Mouse (Mus musculus) hindbrain, embryonic 13.5 days (tissue): ENCODE data around the gene Nme3. TPM values are rescaled to one million over a fixed set of nuclear protein-coding genes. Genes with fewer than 3 reads are reported as not detected.

ENCODE experiments used
- ATAC-seq: fragments of 200-750 bp; cut with Nextera tagmentation; 2 replicates; pipeline ENCODE4 v1.8.0; 2017; ENCODE audit warnings: moderate TSS enrichment; ENCODE audit not compliant: low FRiP score
- H3K27ac ChIP-seq: fragments of 300-500 bp; sonication (generic); 2 replicates; pipeline ENCODE4 v1.5.1; 2015; ENCODE audit warnings: inconsistent platforms, mild to moderate bottlenecking, moderate library complexity
- H3K27me3 ChIP-seq: fragments of 300-500 bp; sonication (generic); 2 replicates; pipeline ENCODE4 v1.6.1; 2015; ENCODE audit warnings: mild to moderate bottlenecking, inconsistent platforms
- H3K36me3 ChIP-seq: fragments of 300-500 bp; sonication (generic); 2 replicates; pipeline ENCODE4 v1.6.1; 2015; ENCODE audit warnings: mild to moderate bottlenecking, inconsistent platforms
- H3K4me1 ChIP-seq: fragments of 300-500 bp; sonication (generic); replicated peaks from 2 replicates; pipeline ENCODE4 v1.6.1; 2015; ENCODE audit warnings: inconsistent platforms
- H3K4me2 ChIP-seq: fragments of 300-500 bp; sonication (generic); 2 replicates; pipeline ENCODE4 v1.6.1; 2015; ENCODE audit warnings: inconsistent platforms, mild to moderate bottlenecking, moderate library complexity
- H3K4me3 ChIP-seq: fragments of 300-500 bp; sonication (generic); 2 replicates; pipeline ENCODE4 v1.5.1; 2015; ENCODE audit warnings: mild to moderate bottlenecking, inconsistent platforms
- H3K9ac ChIP-seq: fragments of 300-500 bp; sonication (generic); 2 replicates; pipeline ENCODE4 v1.6.1; 2015; ENCODE audit warnings: mild to moderate bottlenecking, inconsistent platforms
- H3K9me3 ChIP-seq: fragments of 300-500 bp; sonication (generic); 2 replicates; pipeline ENCODE4 v1.6.1; 2016; ENCODE audit warnings: inconsistent platforms
- WGBS: fragments of 180-500 bp; shearing (Covaris S2); methylation state at CpG from one replicate; pipeline ENCODE4 v1.1.7; 2015; 5-methylcytosine and 5-hydroxymethylcytosine counted together
- polyA plus RNA-seq: library from polyadenylated mRNA; unstranded; fragments of >200 nt; fragmentation: Nextera tagmentation; extraction: Ambion mirVana; gene quantifications from 2 replicates; pipeline ENCODE4 v1.2.1, GENCODE M21; 2015

Nme3 gene
- polyA plus RNA-seq, 1 experiment from 2014 or later, result 78.4 TPM

DNA sequence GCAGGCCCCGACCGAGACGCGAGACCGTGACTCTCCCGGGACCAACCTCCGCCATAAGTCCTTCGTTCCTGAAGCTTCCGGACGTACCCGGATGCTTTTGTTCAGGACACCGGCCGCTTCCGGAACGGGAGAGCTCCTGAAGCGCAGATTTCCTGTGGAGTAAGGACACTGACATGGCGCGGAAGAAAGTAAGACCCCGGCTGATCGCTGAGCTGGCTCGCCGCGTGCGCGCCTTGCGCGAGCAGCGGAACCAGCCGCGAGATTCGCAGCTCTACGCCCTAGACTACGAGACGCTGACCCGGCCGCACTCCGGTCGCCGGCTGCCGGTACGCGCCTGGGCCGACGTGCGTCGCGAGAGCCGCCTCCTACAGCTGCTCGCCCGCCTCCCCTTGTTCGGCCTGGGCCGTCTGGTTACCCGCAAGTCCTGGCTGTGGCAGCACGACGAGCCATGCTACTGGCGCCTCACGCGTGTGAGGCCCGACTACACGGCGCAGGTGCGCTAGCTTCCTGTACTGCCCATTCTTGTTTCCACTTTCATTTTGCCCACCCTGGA is 1.2 kb upstream of the Nme3 start, which contains the start of the genes Eme2 and Mrps34:
Eme2 (minus strand) TSS at position 93 of the 553 bp plus-strand sequence.
Mrps34 (plus strand) TSS at position 122 of the 553 bp plus-strand sequence.
- Histone ChIP-seq H3K9me3 (no peaks in the 10 kb centered on the region), H3K27ac (peak within 1 kb of the TSS; percentile 91), H3K4me3 (peak within 1 kb of the TSS; percentile 70), H3K4me2 (peak within 1 kb of the TSS; percentile 100), H3K27me3 (no peaks in the 10 kb centered on the region), H3K9ac (peak within 1 kb of the TSS; percentile 96), H3K4me1 (peaks cover 48% of the 10 kb centered on the region), H3K36me3 (peaks cover 68% of the 10 kb centered on the region)
- ATAC-seq, result peak; percentile 63
- under 1% methylated on average over 62 of the region's 62 CpGs for WGBS

DNA sequence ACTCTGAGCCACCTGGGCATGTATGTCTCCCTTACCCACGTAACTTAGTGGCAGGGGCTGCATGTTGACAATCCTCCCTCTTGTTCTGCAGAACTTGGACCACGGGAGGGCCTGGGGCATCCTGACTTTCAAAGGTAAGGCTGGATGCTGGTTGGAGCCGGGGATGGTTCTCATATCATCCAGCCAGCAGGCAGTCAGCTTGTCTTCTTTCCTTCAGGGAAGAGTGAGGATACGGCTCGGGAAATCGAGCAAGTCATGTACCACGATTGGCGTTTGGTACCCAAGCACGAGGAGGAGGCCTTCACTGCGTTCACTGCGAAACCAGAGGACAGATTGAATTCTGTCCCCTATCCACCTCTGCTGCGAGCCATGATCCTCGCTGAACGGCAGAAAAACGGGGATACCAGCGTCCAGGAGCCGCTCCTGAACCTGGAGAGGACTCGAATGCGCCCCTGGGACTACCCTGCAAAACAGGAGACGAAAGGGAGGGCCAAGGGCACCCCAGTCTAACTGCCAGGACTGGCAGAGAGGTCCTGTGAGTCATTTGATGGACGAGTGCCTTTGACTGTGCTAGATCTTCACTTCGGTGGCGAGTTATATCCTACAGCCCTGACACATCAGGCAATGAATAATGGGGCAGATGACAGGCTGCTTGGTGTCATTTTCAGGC is 594 bp upstream of the Nme3 start:
- Histone ChIP-seq H3K4me2 (peak overlapping the region; percentile 100), H3K9ac (peak overlapping the region; percentile 96), H3K4me3 (peak overlapping the region; percentile 70), H3K9me3 (no peaks in the 10 kb centered on the region), H3K4me1 (peaks cover 46% of the 10 kb centered on the region), H3K27ac (peak overlapping the region; percentile 91), H3K27me3 (no peaks in the 10 kb centered on the region), H3K36me3 (peaks cover 68% of the 10 kb centered on the region)
- WGBS, result 11% methylated on average over 23 of the region's 23 CpGs
- ATAC-seq, result peak; percentile 4; the same call in 1 of the 2 replicates

DNA sequence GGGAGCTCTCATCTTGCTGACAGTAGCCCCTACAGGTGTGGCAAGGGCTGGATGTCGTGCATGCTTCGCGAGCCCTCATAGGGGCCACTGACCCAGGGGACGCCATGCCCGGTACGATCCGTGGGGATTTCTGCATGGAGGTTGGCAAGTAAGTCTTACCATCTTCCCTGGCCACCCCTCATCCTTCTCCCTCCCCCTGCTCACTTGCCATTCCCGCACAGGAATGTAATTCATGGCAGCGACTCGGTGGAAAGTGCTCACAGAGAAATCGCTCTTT is 631 bp downstream of the Nme3 start:
- 35% methylated on average over 11 of the region's 11 CpGs for whole genome bisulfite sequencing
- Histone ChIP-seq H3K27ac (peak overlapping the region; percentile 91), H3K4me1 (peaks cover 46% of the 10 kb centered on the region), H3K36me3 (peaks cover 68% of the 10 kb centered on the region), H3K9me3 (no peaks in the 10 kb centered on the region), H3K4me2 (peak overlapping the region; percentile 100), H3K9ac (peak overlapping the region; percentile 96), H3K27me3 (no peaks in the 10 kb centered on the region), H3K4me3 (peak overlapping the region; percentile 70)
- ATAC-seq, result no peak

DNA sequence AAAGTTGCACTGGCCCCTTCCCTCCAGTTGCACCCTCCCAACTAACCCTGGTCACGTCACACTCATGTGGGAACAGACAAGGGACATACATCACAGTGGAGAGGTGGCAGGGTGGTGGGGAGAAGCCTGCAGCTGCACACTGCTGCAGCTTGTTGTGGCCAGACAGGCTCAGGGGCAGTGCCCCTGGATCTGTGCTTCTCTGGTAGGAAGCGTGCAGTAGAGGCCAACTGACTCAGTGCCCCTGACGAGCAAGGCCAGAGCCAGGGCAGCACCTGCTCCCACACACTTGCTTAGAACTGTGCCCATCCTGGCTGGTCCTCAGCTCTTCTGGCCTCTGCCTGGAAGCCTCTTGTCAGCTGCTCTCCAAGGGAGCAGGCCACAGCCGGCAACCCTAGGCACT is 1.3 kb downstream of the Nme3 start:
- peak overlapping the region; percentile 70 for H3K4me3 ChIP-seq
- H3K9me3 ChIP-seq, result no peaks in the 10 kb centered on the region
- peaks cover 68% of the 10 kb centered on the region for H3K36me3 ChIP-seq
- peaks cover 46% of the 10 kb centered on the region for H3K4me1 ChIP-seq
- peak overlapping the region; percentile 96 for H3K9ac ChIP-seq
- WGBS, result 68% methylated on average over 4 of the region's 4 CpGs
- H3K4me2 ChIP-seq, result peak overlapping the region; percentile 100
- H3K27ac ChIP-seq, result no peak overlapping the region
- H3K27me3 ChIP-seq, result no peaks in the 10 kb centered on the region
- no peak for ATAC-seq

DNA sequence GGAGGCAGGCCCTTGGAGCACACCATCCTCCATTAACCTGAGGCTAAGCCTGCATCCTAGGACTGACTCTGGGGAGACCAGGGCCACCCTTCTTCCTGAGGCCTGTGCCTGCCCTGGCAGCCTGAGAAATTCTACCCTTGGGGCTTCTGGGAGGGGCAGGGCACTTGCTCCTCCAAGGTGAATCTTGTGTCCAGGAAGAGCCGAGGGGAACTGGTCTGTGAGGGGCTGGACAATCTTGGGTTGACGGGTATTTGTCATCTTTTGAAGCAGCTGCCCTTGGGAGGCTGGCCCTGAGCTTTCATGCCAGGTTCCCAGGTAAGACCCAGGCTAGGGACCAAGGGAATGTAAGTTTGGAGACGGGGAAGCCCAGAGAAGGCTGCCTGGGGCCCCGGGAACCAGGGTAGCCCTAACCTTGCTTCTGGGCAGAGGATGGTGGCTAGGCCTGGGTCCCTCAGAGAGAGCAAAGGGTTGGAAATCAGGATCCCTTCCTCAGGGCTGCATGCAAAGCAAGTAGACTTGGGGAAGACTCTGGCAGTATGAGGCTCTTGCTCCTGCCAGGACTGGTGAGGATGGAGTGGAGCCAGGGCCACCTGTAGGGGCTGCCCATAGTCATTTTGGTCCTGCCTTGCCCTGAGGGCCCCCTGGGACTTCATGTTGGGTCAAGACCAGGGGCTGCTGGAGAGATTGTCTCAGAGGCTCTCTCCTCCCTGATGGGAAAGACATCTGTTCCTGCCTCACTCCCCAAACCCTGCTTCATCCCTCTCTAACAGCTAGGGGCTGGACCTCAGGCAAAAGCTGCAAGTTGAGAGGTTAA is 1.9 kb downstream of the Nme3 start:
- no peak overlapping the region for H3K27ac ChIP-seq
- H3K9ac ChIP-seq, result peak overlapping the region; percentile 96
- peak overlapping the region; percentile 100 for H3K4me2 ChIP-seq
- 91% methylated on average over 4 of the region's 4 CpGs for WGBS
- peaks cover 44% of the 10 kb centered on the region for H3K4me1 ChIP-seq
- H3K27me3 ChIP-seq, result no peaks in the 10 kb centered on the region
- no peaks in the 10 kb centered on the region for H3K9me3 ChIP-seq
- H3K4me3 ChIP-seq, result peak overlapping the region; percentile 70; the same call in 1 of the 2 replicates
- peaks cover 68% of the 10 kb centered on the region for H3K36me3 ChIP-seq
- no peak for ATAC-seq

GRCm38 (mm10) chr17:24899153-24899552 is 2.9 kb downstream of the Nme3 start:
- 86% methylated on average over 5 of the region's 5 CpGs for WGBS
- Histone ChIP-seq H3K9me3 (no peaks in the 10 kb centered on the region), H3K4me3 (no peak overlapping the region), H3K4me1 (peaks cover 35% of the 10 kb centered on the region), H3K4me2 (no peak overlapping the region), H3K27ac (no peak overlapping the region), H3K9ac (no peak overlapping the region), H3K27me3 (no peaks in the 10 kb centered on the region), H3K36me3 (peaks cover 70% of the 10 kb centered on the region)
- no peak for ATAC-seq

DNA sequence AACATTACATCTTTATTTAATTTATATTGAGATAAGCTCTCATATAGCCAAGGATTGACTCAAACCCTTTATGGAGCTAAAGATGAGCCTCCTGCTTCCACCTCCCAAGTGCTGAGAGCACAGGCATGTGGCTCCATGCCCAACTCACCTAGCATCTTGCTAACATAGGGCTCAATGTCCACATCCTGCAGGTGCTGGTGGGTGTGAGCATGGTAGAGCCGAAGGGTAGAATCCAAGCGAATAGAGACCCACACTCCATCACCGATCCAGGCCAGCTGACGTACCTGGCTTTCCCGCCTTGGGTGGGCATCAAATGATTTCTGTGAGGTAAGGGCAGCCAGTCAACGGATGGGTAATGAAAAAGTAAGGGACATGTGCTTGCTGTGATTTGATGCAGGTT is 3.7 kb downstream of the Nme3 start:
- Histone ChIP-seq H3K4me2 (no peak overlapping the region), H3K4me1 (peaks cover 32% of the 10 kb centered on the region), H3K9me3 (no peaks in the 10 kb centered on the region), H3K27ac (no peak overlapping the region), H3K4me3 (no peak overlapping the region), H3K36me3 (peaks cover 79% of the 10 kb centered on the region), H3K9ac (no peak overlapping the region), H3K27me3 (no peaks in the 10 kb centered on the region)
- no peak for ATAC-seq
- 96% methylated on average over 6 of the region's 6 CpGs for WGBS

DNA sequence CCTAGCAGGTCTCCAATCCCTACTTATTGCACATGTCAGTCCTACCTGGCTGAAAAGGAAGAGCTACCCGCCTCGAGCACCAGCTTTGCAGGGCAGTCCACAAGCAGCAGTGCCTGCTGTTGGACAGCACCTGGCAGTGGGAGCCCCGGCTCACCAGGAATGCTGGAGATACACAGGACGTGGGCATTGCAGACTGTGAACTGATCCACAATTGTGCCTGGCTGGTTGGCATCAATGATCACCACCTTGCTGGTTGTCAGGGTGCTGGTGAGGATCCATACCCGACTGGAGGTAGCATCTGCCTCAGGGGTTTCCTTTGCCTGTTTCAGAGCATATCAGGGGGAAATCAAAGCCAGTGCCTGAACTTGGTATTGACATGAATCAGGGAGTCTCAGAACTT is 5.8 kb downstream of the Nme3 start:
- Histone ChIP-seq H3K4me1 (peaks cover 17% of the 10 kb centered on the region), H3K27me3 (no peaks in the 10 kb centered on the region), H3K27ac (no peak overlapping the region), H3K36me3 (peaks cover 100% of the 10 kb centered on the region), H3K4me2 (no peak overlapping the region), H3K9ac (no peak overlapping the region), H3K4me3 (no peak overlapping the region), H3K9me3 (no peaks in the 10 kb centered on the region)
- 95% methylated on average over 5 of the region's 5 CpGs for WGBS
- no peak for ATAC-seq

GRCm38 (mm10) chr17:24902671-24903474 is 6.6 kb downstream of the Nme3 start:
- ATAC-seq, result no peak
- 68% methylated on average over 9 of the region's 9 CpGs for WGBS
- Histone ChIP-seq H3K27me3 (no peaks in the 10 kb centered on the region), H3K9me3 (no peaks in the 10 kb centered on the region), H3K27ac (no peak overlapping the region), H3K4me3 (no peak overlapping the region), H3K4me1 (peaks cover 9% of the 10 kb centered on the region), H3K36me3 (peaks cover 100% of the 10 kb centered on the region), H3K4me2 (no peak overlapping the region), H3K9ac (no peak overlapping the region)

- Histone ChIP-seq H3K27me3 (no peaks in the 10 kb centered on the region), H3K36me3 (peaks cover 100% of the 10 kb centered on the region), H3K9me3 (no peaks in the 10 kb centered on the region), H3K4me2 (no peak overlapping the region), H3K4me3 (no peak overlapping the region), H3K9ac (no peak overlapping the region), H3K27ac (no peak overlapping the region), H3K4me1 (0 out of 2 replicates have a peak, but pooled peaks cover under 1% of the 10 kb centered on the region)
- 93% methylated on average over 9 of the region's 9 CpGs for WGBS
- no peak for ATAC-seq
These were observed 7.5 kb downstream of the Nme3 start for GRCm38 (mm10) chr17:24903767-24904166.

GRCm38 (mm10) chr17:24907591-24907990 is 11.3 kb downstream of the Nme3 start:
- WGBS, result 96% methylated on average over 2 of the region's 2 CpGs

GRCm38 (mm10) chr17:24913984-24914383 is 17.7 kb downstream of the Nme3 start:
- ATAC-seq, result no peak
- no peaks in the 10 kb centered on the region for H3K9me3 ChIP-seq
- no peaks in the 10 kb centered on the region for H3K4me1 ChIP-seq
- no peaks in the 10 kb centered on the region for H3K27me3 ChIP-seq
- no peak overlapping the region for H3K27ac ChIP-seq
- peaks cover 98% of the 10 kb centered on the region for H3K36me3 ChIP-seq
- no peak overlapping the region for H3K9ac ChIP-seq
- no peak overlapping the region for H3K4me3 ChIP-seq
- H3K4me2 ChIP-seq, result no peak overlapping the region

More at GRCm38 (mm10) chr17:24907591-24907990, 11.3 kb downstream of the Nme3 start:
- Histone ChIP-seq H3K4me1 (no peaks in the 10 kb centered on the region), H3K9ac (no peak overlapping the region), H3K36me3 (peaks cover 100% of the 10 kb centered on the region), H3K27me3 (no peaks in the 10 kb centered on the region), H3K4me2 (no peak overlapping the region), H3K4me3 (no peak overlapping the region), H3K9me3 (no peaks in the 10 kb centered on the region), H3K27ac (no peak overlapping the region)
- no peak for ATAC-seq
